Mouse (Mus musculus) heart, embryonic 13.5 days (tissue): ENCODE data around the gene Thpo. TPM values are rescaled to one million over a fixed set of nuclear protein-coding genes. Genes with fewer than 3 reads are reported as not detected.

Source experiments
- ATAC-seq: fragments of 200-750 bp; cut with Nextera tagmentation; 2 replicates; pipeline ENCODE4 v1.8.0; 2017; ENCODE audit warnings: moderate TSS enrichment; ENCODE audit not compliant: insufficient number of reproducible peaks, low FRiP score, low TSS enrichment; ENCODE audit errors: extremely low read depth
- H3K27ac ChIP-seq: fragments of 300-500 bp; sonication (generic); replicated peaks from 2 replicates; pipeline ENCODE4 v1.5.1; 2015; ENCODE audit warnings: moderate library complexity, mild to moderate bottlenecking, inconsistent platforms
- H3K27me3 ChIP-seq: fragments of 300-500 bp; sonication (generic); replicated peaks from 2 replicates; pipeline ENCODE4 v1.6.1; 2015; ENCODE audit warnings: mild to moderate bottlenecking, inconsistent platforms
- H3K36me3 ChIP-seq: fragments of 300-500 bp; sonication (generic); 2 replicates; pipeline ENCODE4 v1.6.1; 2015; ENCODE audit warnings: mild to moderate bottlenecking, inconsistent platforms
- H3K4me1 ChIP-seq: fragments of 300-500 bp; sonication (generic); 2 replicates; pipeline ENCODE4 v1.6.1; 2015; ENCODE audit warnings: inconsistent platforms
- H3K4me2 ChIP-seq: fragments of 300-500 bp; sonication (generic); 2 replicates; pipeline ENCODE4 v1.6.1; 2015; ENCODE audit warnings: inconsistent platforms, mild to moderate bottlenecking, moderate library complexity
- H3K4me3 ChIP-seq: fragments of 300-500 bp; sonication (generic); 2 replicates; pipeline ENCODE4 v1.5.1; 2015; ENCODE audit warnings: moderate library complexity, mild to moderate bottlenecking, inconsistent platforms
- H3K9ac ChIP-seq: fragments of 300-500 bp; sonication (generic); 2 replicates; pipeline ENCODE4 v1.6.1; 2015; ENCODE audit warnings: inconsistent platforms, mild to moderate bottlenecking, moderate library complexity
- H3K9me3 ChIP-seq: fragments of 300-500 bp; sonication (generic); 2 replicates; pipeline ENCODE4 v1.6.1; 2016; ENCODE audit warnings: inconsistent platforms
- WGBS: fragments of 180-500 bp; shearing (Covaris S2); methylation state at CpG from one replicate; pipeline ENCODE4 v1.1.7; 2015; ENCODE audit warnings: mixed read lengths; 5-methylcytosine and 5-hydroxymethylcytosine counted together
- polyA plus RNA-seq: library from polyadenylated mRNA; unstranded; fragments of >200 nt; fragmentation: Nextera tagmentation; extraction: Ambion mirVana; gene quantifications from 2 replicates; pipeline ENCODE4 v1.2.1, GENCODE M21; 2015

Gene Thpo
- polyA plus RNA-seq, 1 experiment from 2014 or later, result 0.25 TPM

DNA sequence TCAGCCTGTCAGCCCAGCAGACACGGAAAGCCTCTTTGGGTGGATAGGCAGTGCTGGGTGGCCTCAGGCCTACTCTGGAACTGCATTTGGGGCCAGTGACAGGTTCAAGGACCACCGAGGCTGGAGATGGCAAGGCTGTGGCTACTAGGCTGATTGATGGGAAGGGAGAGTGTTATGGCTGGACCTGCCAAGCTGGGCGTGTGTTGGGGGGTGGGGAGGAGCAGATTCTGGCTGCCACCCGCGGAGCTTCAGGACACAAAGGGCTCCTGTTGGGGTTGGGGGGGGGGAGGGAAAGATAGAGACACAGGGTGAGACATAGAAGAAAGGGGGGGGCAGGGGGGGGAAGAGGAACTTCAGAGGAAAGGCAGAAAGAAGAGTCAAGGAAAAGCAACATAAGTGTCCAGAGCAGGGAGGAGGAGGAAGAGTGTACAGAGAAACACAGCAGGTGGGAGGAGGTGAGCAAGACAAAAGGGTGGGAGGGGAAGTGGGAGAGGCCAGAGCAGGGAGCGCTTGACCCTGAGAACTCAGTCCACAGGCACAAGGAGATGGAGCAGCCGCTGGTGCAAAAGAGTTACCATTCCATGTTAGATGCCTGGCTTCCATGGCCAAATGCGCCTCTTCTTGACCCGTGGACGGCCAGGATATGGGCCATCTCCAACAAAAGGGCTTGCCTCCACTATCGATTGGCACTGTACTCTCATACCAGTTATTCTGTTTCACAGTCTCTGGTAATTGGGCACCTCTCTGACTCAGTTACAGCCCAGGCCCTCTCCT is 19.8 kb downstream of the Thpo start:
- Histone ChIP-seq H3K9me3 (no peaks in the 10 kb centered on the region), H3K36me3 (peaks cover 26% of the 10 kb centered on the region), H3K4me1 (peaks cover 38% of the 10 kb centered on the region), H3K9ac (peak overlapping the region; percentile 87), H3K27ac (no peak overlapping the region), H3K27me3 (no peaks in the 10 kb centered on the region), H3K4me3 (peak overlapping the region; percentile 67; the same call in 1 of the 2 replicates), H3K4me2 (peak overlapping the region; percentile 97)
- 49% methylated on average over 11 of the region's 11 CpGs for WGBS
- ATAC-seq, result no peak

DNA sequence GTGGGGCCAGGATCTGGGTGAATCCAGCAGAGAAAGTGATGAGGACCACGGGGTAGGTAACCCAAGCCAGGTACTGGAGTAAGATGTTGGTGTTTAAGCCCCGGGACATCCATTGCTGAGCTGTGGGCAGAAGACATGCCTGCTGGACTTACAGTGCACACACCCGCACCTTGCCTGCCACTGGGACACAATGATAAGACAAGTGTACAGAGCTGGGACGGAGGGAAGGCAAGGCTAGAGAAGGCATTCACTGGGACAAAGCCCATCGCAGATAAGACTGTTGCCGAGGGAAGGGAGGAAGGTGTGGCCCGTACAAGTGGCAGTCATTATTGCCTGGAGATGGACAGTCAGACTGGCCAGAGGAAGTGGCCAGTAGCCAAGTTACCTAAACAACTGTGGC is 21.4 kb downstream of the Thpo start:
- Histone ChIP-seq H3K4me3 (no peak overlapping the region), H3K4me1 (peaks cover 31% of the 10 kb centered on the region), H3K9ac (no peak overlapping the region), H3K27me3 (no peaks in the 10 kb centered on the region), H3K27ac (no peak overlapping the region), H3K4me2 (no peak overlapping the region), H3K36me3 (peaks cover 36% of the 10 kb centered on the region), H3K9me3 (no peaks in the 10 kb centered on the region)
- 45% methylated on average over 7 of the region's 7 CpGs for WGBS
- ATAC-seq, result no peak

DNA sequence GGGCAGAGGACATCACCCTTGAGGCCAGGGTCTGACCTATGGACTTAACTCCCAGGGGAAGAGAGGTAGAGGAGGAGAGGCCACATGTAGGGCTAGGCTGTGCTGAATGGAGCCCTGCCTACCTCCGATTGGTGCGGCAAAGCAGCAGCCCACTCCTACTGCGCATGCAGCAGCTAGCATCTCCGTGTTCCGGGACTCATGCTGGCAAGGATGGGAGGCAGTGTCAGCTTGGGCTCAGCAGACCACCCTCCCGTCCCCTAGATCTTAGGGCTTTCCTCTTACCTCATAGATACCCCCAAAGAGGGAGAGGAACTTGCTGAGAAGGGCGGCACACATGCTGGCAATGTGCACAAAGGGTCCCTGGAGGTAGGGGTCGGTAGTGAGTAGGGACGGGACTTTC is 22.1 kb downstream of the Thpo start:
- Histone ChIP-seq H3K4me1 (peaks cover 30% of the 10 kb centered on the region), H3K27me3 (no peaks in the 10 kb centered on the region), H3K27ac (no peak overlapping the region), H3K4me2 (no peak overlapping the region), H3K9ac (no peak overlapping the region), H3K4me3 (no peak overlapping the region), H3K36me3 (peaks cover 43% of the 10 kb centered on the region), H3K9me3 (no peaks in the 10 kb centered on the region)
- no peak for ATAC-seq
- WGBS, result 77% methylated on average over 9 of the region's 9 CpGs

DNA sequence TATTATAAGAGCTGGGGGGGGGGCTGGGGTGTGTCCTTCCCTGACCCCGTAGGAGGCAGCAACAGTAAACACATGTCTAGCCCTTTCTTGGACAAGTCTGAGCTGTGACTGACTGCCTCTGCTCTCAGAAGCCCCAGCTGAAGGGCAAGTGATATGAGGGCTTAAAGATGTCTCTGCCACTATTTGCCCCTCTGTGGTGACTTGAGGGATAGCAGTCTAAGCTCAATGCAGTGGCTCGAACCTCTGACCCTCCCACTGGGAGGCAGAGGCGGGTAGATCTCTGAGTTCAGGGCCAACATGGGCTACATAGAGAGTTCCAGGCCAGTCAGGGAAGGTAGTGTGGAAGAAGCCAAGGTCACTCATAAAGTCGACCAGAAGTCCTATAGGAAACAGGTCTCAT is 23.5 kb downstream of the Thpo start:
- no peaks in the 10 kb centered on the region for H3K27me3 ChIP-seq
- WGBS, result 78% methylated on average over 4 of the region's 4 CpGs
- H3K4me2 ChIP-seq, result no peak overlapping the region
- H3K27ac ChIP-seq, result no peak overlapping the region
- H3K9me3 ChIP-seq, result no peaks in the 10 kb centered on the region
- H3K4me3 ChIP-seq, result no peak overlapping the region
- peaks cover 22% of the 10 kb centered on the region for H3K4me1 ChIP-seq
- no peak overlapping the region for H3K9ac ChIP-seq
- peaks cover 55% of the 10 kb centered on the region for H3K36me3 ChIP-seq
- no peak for ATAC-seq

DNA sequence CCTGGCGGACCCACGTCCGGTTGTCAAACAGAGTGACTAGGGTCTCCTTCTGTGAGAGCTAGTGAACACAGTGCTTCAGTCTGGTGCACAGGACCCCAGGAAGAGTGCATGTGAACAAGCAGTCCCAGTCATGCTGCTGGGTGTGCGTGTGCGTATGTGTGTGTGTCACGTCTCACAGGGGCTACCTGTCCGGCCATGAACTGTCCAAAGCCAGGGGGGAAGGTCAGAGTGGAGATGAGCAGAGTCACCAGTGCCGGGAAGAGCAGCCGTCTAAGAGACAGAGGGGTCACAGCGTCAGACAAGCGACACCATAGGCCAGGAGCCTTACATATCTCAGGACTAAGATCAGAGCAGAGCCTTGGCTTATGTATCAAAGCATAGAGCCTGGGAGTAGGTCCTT is 23.9 kb downstream of the Thpo start:
- H3K27ac ChIP-seq, result no peak overlapping the region
- H3K4me1 ChIP-seq, result peaks cover 18% of the 10 kb centered on the region
- H3K36me3 ChIP-seq, result peaks cover 60% of the 10 kb centered on the region
- H3K9me3 ChIP-seq, result no peaks in the 10 kb centered on the region
- H3K4me3 ChIP-seq, result no peak overlapping the region
- H3K9ac ChIP-seq, result no peak overlapping the region
- no peaks in the 10 kb centered on the region for H3K27me3 ChIP-seq
- ATAC-seq, result no peak
- 88% methylated on average over 11 of the region's 11 CpGs for WGBS
- H3K4me2 ChIP-seq, result no peak overlapping the region

DNA sequence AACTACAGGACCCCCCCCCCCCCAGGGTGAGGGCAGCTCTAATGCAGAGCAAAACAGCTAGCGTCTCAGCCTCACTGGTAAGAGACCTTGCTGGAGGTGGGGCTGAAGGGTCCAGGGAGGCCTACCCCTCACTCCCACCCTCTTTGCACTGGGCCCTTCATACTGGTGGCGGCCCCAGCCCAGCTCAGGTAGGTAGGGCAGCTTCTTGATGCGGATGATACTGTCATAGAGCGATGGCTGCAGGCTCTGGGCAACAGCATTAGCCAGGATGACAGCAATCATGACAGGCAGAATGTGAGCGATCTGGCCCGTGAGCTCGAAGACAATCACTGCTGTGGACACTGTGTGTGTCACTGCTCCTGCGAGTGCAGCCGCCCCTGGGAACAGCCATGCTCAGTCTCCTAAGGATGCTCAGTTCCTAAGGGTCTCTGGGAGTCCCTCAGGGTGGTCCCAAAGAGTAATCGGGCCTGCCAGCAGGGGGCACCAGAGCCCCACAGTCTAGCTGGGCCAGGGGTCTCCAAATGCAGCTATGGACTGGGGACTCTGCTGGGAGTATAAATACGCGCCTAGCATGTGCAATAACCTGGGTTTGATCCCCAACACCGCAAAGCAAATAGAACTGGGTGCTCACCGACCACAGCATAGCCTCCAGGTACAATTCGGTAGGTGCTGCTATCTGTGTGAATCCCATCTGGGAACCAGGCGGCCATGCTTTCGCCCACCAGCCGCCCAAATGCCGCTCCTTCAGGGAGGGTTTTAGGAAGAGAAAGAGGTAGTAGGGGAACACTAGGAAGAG is 25.2 kb downstream of the Thpo start:
- Histone ChIP-seq H3K36me3 (peaks cover 65% of the 10 kb centered on the region), H3K4me3 (no peak overlapping the region), H3K4me1 (peaks cover 7% of the 10 kb centered on the region), H3K4me2 (no peak overlapping the region), H3K27ac (no peak overlapping the region), H3K9ac (no peak overlapping the region), H3K9me3 (no peaks in the 10 kb centered on the region), H3K27me3 (no peaks in the 10 kb centered on the region)
- ATAC-seq, result no peak
- WGBS, result 74% methylated on average over 19 of the region's 19 CpGs

DNA sequence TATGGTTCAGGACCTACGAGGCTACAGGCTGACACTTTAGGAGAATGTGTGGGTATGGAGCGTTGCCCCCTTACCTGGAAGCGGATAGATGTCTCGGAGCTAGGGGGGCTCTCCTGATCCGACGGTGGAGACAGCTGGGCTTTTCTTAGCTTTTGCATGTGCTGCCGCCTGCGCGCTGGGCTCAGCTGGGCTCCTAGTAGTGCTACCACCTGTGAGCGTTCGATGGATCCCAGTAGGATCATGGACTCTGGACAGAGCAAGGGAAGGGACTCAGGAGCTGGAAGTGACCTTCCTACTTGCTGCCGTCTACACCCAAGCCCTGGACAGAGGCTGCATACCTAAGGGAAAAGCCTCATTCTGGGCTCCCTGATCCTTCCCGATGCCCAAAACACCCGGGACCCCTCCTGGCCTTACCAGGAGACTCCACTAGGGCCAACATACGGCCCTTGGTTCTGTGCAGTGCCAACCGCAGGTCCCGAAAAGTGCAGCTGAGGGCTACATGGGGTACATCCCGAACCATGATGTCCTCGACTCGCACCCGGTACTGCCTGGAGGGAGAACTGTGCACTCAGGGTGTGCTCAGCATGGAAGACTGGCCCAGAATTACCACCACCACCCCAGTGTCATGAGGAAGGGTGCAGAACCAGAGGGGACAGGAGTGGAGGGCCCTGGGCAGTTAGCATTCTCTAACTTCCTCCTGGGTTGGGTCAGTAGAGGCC is 25.9 kb downstream of the Thpo start:
- ATAC-seq, result no peak
- H3K9me3 ChIP-seq, result no peaks in the 10 kb centered on the region
- 86% methylated on average over 21 of the region's 21 CpGs for WGBS
- H3K27ac ChIP-seq, result no peak overlapping the region
- H3K9ac ChIP-seq, result no peak overlapping the region
- H3K4me1 ChIP-seq, result no peaks in the 10 kb centered on the region; the same call in 1 of the 2 replicates
- H3K4me3 ChIP-seq, result no peak overlapping the region
- peaks cover 66% of the 10 kb centered on the region for H3K36me3 ChIP-seq
- H3K27me3 ChIP-seq, result no peaks in the 10 kb centered on the region
- no peak overlapping the region for H3K4me2 ChIP-seq

DNA sequence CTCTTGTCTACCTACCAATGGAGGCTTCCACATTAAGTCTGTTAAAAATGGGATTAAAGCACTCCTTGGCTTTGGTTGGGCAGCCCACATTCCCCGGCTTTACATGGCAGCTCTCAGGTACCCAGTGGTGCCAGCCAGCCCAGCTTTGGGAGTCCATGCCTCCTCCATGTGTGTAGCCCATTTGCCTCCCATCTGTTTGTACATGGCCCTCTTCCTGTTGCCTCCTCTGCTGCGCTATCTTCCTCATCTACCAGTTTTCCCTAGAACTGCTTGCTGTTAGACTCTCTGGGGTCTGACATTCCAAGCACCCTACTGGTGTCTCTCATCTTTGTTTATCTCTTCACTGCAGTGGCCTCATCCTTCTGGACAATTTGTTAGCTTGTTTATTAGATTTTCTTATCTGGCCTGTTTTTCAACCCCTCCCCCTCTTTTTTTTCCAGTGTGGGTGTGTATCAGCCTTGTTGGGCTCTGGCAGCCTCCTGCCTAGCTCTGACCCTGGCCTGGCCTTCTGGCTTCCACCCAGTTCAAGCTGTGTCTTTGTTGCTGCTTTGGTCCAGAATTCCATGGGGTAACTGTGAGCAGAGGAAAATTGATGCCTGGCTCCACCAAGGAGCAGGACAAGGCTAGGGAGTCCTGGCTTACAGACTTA is 27.8 kb downstream of the Thpo start:
- Histone ChIP-seq H3K9me3 (no peaks in the 10 kb centered on the region), H3K4me1 (peaks cover 18% of the 10 kb centered on the region), H3K4me2 (no peak overlapping the region), H3K27me3 (no peaks in the 10 kb centered on the region), H3K4me3 (no peak overlapping the region), H3K27ac (no peak overlapping the region), H3K9ac (no peak overlapping the region), H3K36me3 (peaks cover 62% of the 10 kb centered on the region)
- ATAC-seq, result no peak
- WGBS, result 72% methylated on average over 2 of the region's 2 CpGs

DNA sequence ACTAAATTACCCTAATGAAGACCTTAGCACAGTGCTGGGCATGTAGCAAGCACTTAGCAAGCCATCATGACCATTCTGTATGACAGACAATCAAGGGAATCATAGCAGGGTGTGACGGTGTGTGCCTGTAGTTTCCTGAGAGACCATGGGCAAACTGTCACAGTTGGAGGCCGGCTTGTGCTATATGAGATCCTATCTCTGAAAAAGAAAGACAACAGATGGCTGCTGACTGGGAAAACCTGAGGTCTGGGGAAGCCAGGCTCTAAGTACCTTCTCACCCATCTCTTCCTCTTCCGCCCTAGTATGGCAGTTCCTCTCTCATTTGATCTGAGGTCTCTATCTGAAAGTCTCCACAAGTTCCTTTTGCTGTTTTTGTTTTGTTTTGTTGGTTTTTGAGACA is 28.5 kb downstream of the Thpo start:
- Histone ChIP-seq H3K9ac (no peak overlapping the region), H3K27ac (no peak overlapping the region), H3K4me2 (no peak overlapping the region), H3K9me3 (no peaks in the 10 kb centered on the region), H3K27me3 (no peaks in the 10 kb centered on the region), H3K4me3 (no peak overlapping the region), H3K36me3 (peaks cover 55% of the 10 kb centered on the region), H3K4me1 (peaks cover 21% of the 10 kb centered on the region)
- no peak for ATAC-seq
- WGBS, result 65% methylated on average over 3 of the region's 3 CpGs

DNA sequence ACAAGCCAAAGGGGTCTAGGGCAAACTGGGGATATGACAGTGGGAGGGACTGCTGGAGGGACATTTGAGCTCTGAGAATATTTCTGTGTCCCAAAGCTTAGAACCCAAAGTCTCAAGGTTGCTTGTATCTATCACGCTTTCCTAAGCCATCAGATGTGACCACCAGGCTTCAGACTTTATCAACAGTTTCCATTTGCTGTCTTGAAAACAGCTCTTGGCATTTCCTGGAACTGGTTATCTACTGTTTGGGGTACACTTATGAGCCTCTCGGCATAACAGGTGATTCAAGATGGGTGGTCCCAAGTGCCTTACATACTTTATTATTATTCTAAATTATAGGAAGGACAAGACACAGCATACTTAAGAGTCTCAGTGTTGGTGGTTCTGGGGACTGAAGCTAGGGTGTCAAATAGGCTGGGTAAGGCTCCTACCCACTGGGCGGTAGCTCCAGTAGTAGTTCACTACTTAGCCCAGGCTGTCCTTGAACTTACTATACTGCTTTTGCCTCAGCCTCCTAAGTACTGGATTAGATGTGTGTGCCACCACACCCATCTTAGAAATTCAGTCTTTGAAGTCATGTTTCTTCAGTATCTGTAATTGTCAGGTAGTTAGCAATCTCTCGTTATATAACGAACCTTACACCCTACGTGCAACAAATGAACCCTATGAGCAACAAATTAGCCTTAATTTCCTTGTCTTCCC is 30.5 kb downstream of the Thpo start:
- H3K36me3 ChIP-seq, result peaks cover 59% of the 10 kb centered on the region
- H3K27ac ChIP-seq, result no peak overlapping the region
- 86% methylated on average over 6 of the region's 6 CpGs for WGBS
- no peak for ATAC-seq
- H3K4me3 ChIP-seq, result no peak overlapping the region
- no peaks in the 10 kb centered on the region for H3K9me3 ChIP-seq
- H3K9ac ChIP-seq, result no peak overlapping the region
- H3K27me3 ChIP-seq, result no peaks in the 10 kb centered on the region
- no peak overlapping the region for H3K4me2 ChIP-seq
- H3K4me1 ChIP-seq, result peaks cover 21% of the 10 kb centered on the region
